Mouse (Mus musculus): ENCODE results near the gene Zfyve21. TPM values are rescaled to one million over a fixed set of nuclear protein-coding genes. Genes with fewer than 3 reads are reported as not detected.

Zfyve21 gene
- total and polyA plus RNA-seq, 2 experiments from 2014 or later: 85.0 to 91.1 TPM

- TF ChIP-seq EP300 (IDR thresholded peaks at IDR 0.05; ENCODE audit: low read depth) (no peak), CTCF (IDR thresholded peaks at IDR 0.05; ENCODE audit: low read depth) (no peak)
- ATAC-seq (ENCODE audit: insufficient read depth, low read depth): no peak
- peaks cover 27% of the 10 kb centered on the region for H3K36me3 ChIP-seq (replicated peaks; ENCODE audit: control insufficient read depth, insufficient read depth, low read length)
- no peak for DNase-seq (ENCODE audit: low spot score)
- H3K4me1 ChIP-seq (ENCODE audit: control insufficient read depth, insufficient read depth): peaks cover 25% of the 10 kb centered on the region
- H3K27me3 ChIP-seq (ENCODE audit: control insufficient read depth, insufficient read depth, low read length): no peaks in the 10 kb centered on the region
- no peak overlapping the region for H3K27ac ChIP-seq (ENCODE audit: low read depth)
- H3K9me3 ChIP-seq (replicated peaks; ENCODE audit: control insufficient read depth, low read length): no peaks in the 10 kb centered on the region
- H3K4me3 ChIP-seq (ENCODE audit: low read depth, low read length): no peak overlapping the region
- H3K4me2 ChIP-seq (ENCODE audit: low read depth, low read length): no peak overlapping the region
- no peak overlapping the region for H3K9ac ChIP-seq (replicated peaks; ENCODE audit: low read depth, low read length)
- WGBS: 61% methylated on average over 8 of the region's 8 CpGs
Measured at GRCm38 (mm10) chr12:111819936-111820335, 6.0 kb downstream of the Zfyve21 start.

GRCm38 (mm10) chr12:111820708-111821107, 6.7 kb downstream of the Zfyve21 start:
- no peak for ATAC-seq (ENCODE audit: insufficient read depth, low read depth)
- no peak for TF ChIP-seq EP300 (IDR thresholded peaks at IDR 0.05; ENCODE audit: low read depth)
- no peak for TF ChIP-seq CTCF (IDR thresholded peaks at IDR 0.05; ENCODE audit: low read depth)
- peaks cover 34% of the 10 kb centered on the region for H3K36me3 ChIP-seq (replicated peaks; ENCODE audit: control insufficient read depth, insufficient read depth, low read length)
- no peak overlapping the region for H3K4me3 ChIP-seq (ENCODE audit: low read depth, low read length)
- H3K27ac ChIP-seq (ENCODE audit: low read depth): no peak overlapping the region
- no peak for DNase-seq (ENCODE audit: low spot score)
- H3K9ac ChIP-seq (replicated peaks; ENCODE audit: low read depth, low read length): no peak overlapping the region
- no peaks in the 10 kb centered on the region for H3K27me3 ChIP-seq (ENCODE audit: control insufficient read depth, insufficient read depth, low read length)
- H3K9me3 ChIP-seq (replicated peaks; ENCODE audit: control insufficient read depth, low read length): no peaks in the 10 kb centered on the region
- H3K4me1 ChIP-seq (ENCODE audit: control insufficient read depth, insufficient read depth): peaks cover 17% of the 10 kb centered on the region
- H3K4me2 ChIP-seq (ENCODE audit: low read depth, low read length): no peak overlapping the region
- WGBS: 86% methylated on average over 7 of the region's 7 CpGs

- Histone ChIP-seq H3K9ac (replicated peaks; ENCODE audit: low read depth, low read length) (no peak overlapping the region), H3K4me1 (ENCODE audit: control insufficient read depth, insufficient read depth) (peaks cover 7% of the 10 kb centered on the region), H3K27ac (ENCODE audit: low read depth) (no peak overlapping the region), H3K4me2 (ENCODE audit: low read depth, low read length) (no peak overlapping the region), H3K9me3 (replicated peaks; ENCODE audit: control insufficient read depth, low read length) (no peaks in the 10 kb centered on the region), H3K4me3 (ENCODE audit: low read depth, low read length) (no peak overlapping the region), H3K27me3 (ENCODE audit: control insufficient read depth, insufficient read depth, low read length) (no peaks in the 10 kb centered on the region), H3K36me3 (replicated peaks; ENCODE audit: control insufficient read depth, insufficient read depth, low read length) (peaks cover 47% of the 10 kb centered on the region)
- ATAC-seq (ENCODE audit: insufficient read depth, low read depth): no peak
- DNase-seq (ENCODE audit: low spot score): no peak
- WGBS: 68% methylated on average over 4 of the region's 4 CpGs
- no peak for TF ChIP-seq EP300 (IDR thresholded peaks at IDR 0.05; ENCODE audit: low read depth)
- no peak for TF ChIP-seq CTCF (IDR thresholded peaks at IDR 0.05; ENCODE audit: low read depth)
Measured at GRCm38 (mm10) chr12:111821931-111822330, 8.0 kb downstream of the Zfyve21 start.

- no peak for ATAC-seq (ENCODE audit: insufficient read depth, low read depth)
- Histone ChIP-seq H3K4me2 (ENCODE audit: low read depth, low read length) (no peak overlapping the region), H3K4me1 (ENCODE audit: control insufficient read depth, insufficient read depth) (no peaks in the 10 kb centered on the region), H3K36me3 (replicated peaks; ENCODE audit: control insufficient read depth, insufficient read depth, low read length) (peaks cover 92% of the 10 kb centered on the region), H3K4me3 (ENCODE audit: low read depth, low read length) (no peak overlapping the region), H3K27me3 (ENCODE audit: control insufficient read depth, insufficient read depth, low read length) (no peaks in the 10 kb centered on the region), H3K9ac (replicated peaks; ENCODE audit: low read depth, low read length) (no peak overlapping the region), H3K9me3 (replicated peaks; ENCODE audit: control insufficient read depth, low read length) (no peaks in the 10 kb centered on the region), H3K27ac (ENCODE audit: low read depth) (no peak overlapping the region)
- no peak for TF ChIP-seq EP300 (IDR thresholded peaks at IDR 0.05; ENCODE audit: low read depth)
- TF ChIP-seq CTCF (IDR thresholded peaks at IDR 0.05; ENCODE audit: low read depth): no peak
- DNase-seq (ENCODE audit: low spot score): no peak
- 92% methylated on average over 12 of the region's 12 CpGs for WGBS
Measured at GRCm38 (mm10) chr12:111827556-111827955, 13.6 kb downstream of the Zfyve21 start.

GRCm38 (mm10) chr12:111829447-111829846, 15.5 kb downstream of the Zfyve21 start:
- H3K27ac ChIP-seq (ENCODE audit: low read depth): no peak overlapping the region
- peaks cover 98% of the 10 kb centered on the region for H3K36me3 ChIP-seq (replicated peaks; ENCODE audit: control insufficient read depth, insufficient read depth, low read length)
- H3K4me3 ChIP-seq (ENCODE audit: low read depth, low read length): no peak overlapping the region
- H3K9me3 ChIP-seq (replicated peaks; ENCODE audit: control insufficient read depth, low read length): no peaks in the 10 kb centered on the region
- H3K9ac ChIP-seq (replicated peaks; ENCODE audit: low read depth, low read length): no peak overlapping the region
- WGBS: 75% methylated on average over 5 of the region's 5 CpGs
- ATAC-seq (ENCODE audit: insufficient read depth, low read depth) (no peak), DNase-seq (ENCODE audit: low spot score) (no peak)
- H3K27me3 ChIP-seq (ENCODE audit: control insufficient read depth, insufficient read depth, low read length): no peaks in the 10 kb centered on the region
- no peak overlapping the region for H3K4me2 ChIP-seq (ENCODE audit: low read depth, low read length)
- H3K4me1 ChIP-seq (ENCODE audit: control insufficient read depth, insufficient read depth): no peaks in the 10 kb centered on the region
- TF ChIP-seq EP300 (IDR thresholded peaks at IDR 0.05; ENCODE audit: low read depth) (no peak), CTCF (IDR thresholded peaks at IDR 0.05; ENCODE audit: low read depth) (no peak)

GRCm38 (mm10) chr12:111829954-111830353, 16.0 kb downstream of the Zfyve21 start:
- no peaks in the 10 kb centered on the region for H3K27me3 ChIP-seq (ENCODE audit: control insufficient read depth, insufficient read depth, low read length)
- 86% methylated on average over 9 of the region's 9 CpGs for WGBS
- no peak for ATAC-seq (ENCODE audit: insufficient read depth, low read depth)
- H3K4me1 ChIP-seq (ENCODE audit: control insufficient read depth, insufficient read depth): no peaks in the 10 kb centered on the region
- no peaks in the 10 kb centered on the region for H3K9me3 ChIP-seq (replicated peaks; ENCODE audit: control insufficient read depth, low read length)
- no peak overlapping the region for H3K4me2 ChIP-seq (ENCODE audit: low read depth, low read length)
- H3K4me3 ChIP-seq (ENCODE audit: low read depth, low read length): no peak overlapping the region
- no peak for DNase-seq (ENCODE audit: low spot score)
- H3K36me3 ChIP-seq (replicated peaks; ENCODE audit: control insufficient read depth, insufficient read depth, low read length): peaks cover 98% of the 10 kb centered on the region
- H3K9ac ChIP-seq (replicated peaks; ENCODE audit: low read depth, low read length): no peak overlapping the region
- TF ChIP-seq EP300 (IDR thresholded peaks at IDR 0.05; ENCODE audit: low read depth) (no peak), CTCF (IDR thresholded peaks at IDR 0.05; ENCODE audit: low read depth) (no peak)
- H3K27ac ChIP-seq (ENCODE audit: low read depth): no peak overlapping the region
